Mouse (Mus musculus): ENCODE measurements at regions not wholly inside any gene's neighbourhood (a gene's known extent, or its start where the extent isn't known, plus 50 kb on each side); places are given as distances from the start of the nearest gene placed in this dataset.

- Histone ChIP-seq H3K27me3 (replicated peaks; ENCODE audit: control insufficient read depth, insufficient read depth, low read length) (no peaks in the 10 kb centered on the region), H3K4me3 (ENCODE audit: low read length) (no peak overlapping the region), H3K27ac (ENCODE audit: low read length) (no peak overlapping the region), H3K9ac (ENCODE audit: low read depth, low read length) (no peak overlapping the region), H3K4me2 (ENCODE audit: low read depth, low read length) (no peak overlapping the region), H3K36me3 (ENCODE audit: control insufficient read depth, insufficient read depth, low read length) (no peaks in the 10 kb centered on the region), H3K9me3 (ENCODE audit: control insufficient read depth, low read length) (no peaks in the 10 kb centered on the region), H3K4me1 (ENCODE audit: control insufficient read depth, insufficient read depth, low read length) (no peaks in the 10 kb centered on the region)
- WGBS, result 86% methylated on average over 5 of the region's 5 CpGs
- ATAC-seq, result no peak
Measured at GRCm38 (mm10) chr15:11524337-11525106, 125.1 kb upstream of the Tars start.

GRCm38 (mm10) chr15:11518565-11518964, 119.1 kb upstream of the Tars start:
- no peak overlapping the region for H3K27ac ChIP-seq (ENCODE audit: low read length)
- H3K9ac ChIP-seq (ENCODE audit: low read depth, low read length), result no peak overlapping the region
- no peak overlapping the region for H3K4me3 ChIP-seq (ENCODE audit: low read length)
- no peaks in the 10 kb centered on the region for H3K4me1 ChIP-seq (ENCODE audit: control insufficient read depth, insufficient read depth, low read length)
- H3K9me3 ChIP-seq (ENCODE audit: control insufficient read depth, low read length), result no peaks in the 10 kb centered on the region
- no peak overlapping the region for H3K4me2 ChIP-seq (ENCODE audit: low read depth, low read length)
- no peaks in the 10 kb centered on the region for H3K27me3 ChIP-seq (replicated peaks; ENCODE audit: control insufficient read depth, insufficient read depth, low read length)
- H3K36me3 ChIP-seq (ENCODE audit: control insufficient read depth, insufficient read depth, low read length), result no peaks in the 10 kb centered on the region
- no peak for ATAC-seq

GRCm38 (mm10) chr15:11517892-11518291, 118.4 kb upstream of the Tars start:
- Histone ChIP-seq H3K27me3 (replicated peaks; ENCODE audit: control insufficient read depth, insufficient read depth, low read length) (no peaks in the 10 kb centered on the region), H3K27ac (ENCODE audit: low read length) (no peak overlapping the region), H3K4me3 (ENCODE audit: low read length) (no peak overlapping the region), H3K9ac (ENCODE audit: low read depth, low read length) (no peak overlapping the region), H3K9me3 (ENCODE audit: control insufficient read depth, low read length) (no peaks in the 10 kb centered on the region), H3K36me3 (ENCODE audit: control insufficient read depth, insufficient read depth, low read length) (no peaks in the 10 kb centered on the region), H3K4me2 (ENCODE audit: low read depth, low read length) (no peak overlapping the region), H3K4me1 (ENCODE audit: control insufficient read depth, insufficient read depth, low read length) (no peaks in the 10 kb centered on the region)
- no peak for ATAC-seq
- WGBS, result 73% methylated on average over 3 of the region's 3 CpGs

- H3K4me3 ChIP-seq (ENCODE audit: low read length), result no peak overlapping the region
- 36% methylated on average over 4 of the region's 4 CpGs for WGBS
- no peaks in the 10 kb centered on the region for H3K9me3 ChIP-seq (ENCODE audit: control insufficient read depth, low read length)
- H3K4me1 ChIP-seq (ENCODE audit: control insufficient read depth, insufficient read depth, low read length), result no peaks in the 10 kb centered on the region
- no peaks in the 10 kb centered on the region for H3K36me3 ChIP-seq (ENCODE audit: control insufficient read depth, insufficient read depth, low read length)
- no peak for ATAC-seq
- no peak overlapping the region for H3K4me2 ChIP-seq (ENCODE audit: low read depth, low read length)
- H3K27me3 ChIP-seq (replicated peaks; ENCODE audit: control insufficient read depth, insufficient read depth, low read length), result no peaks in the 10 kb centered on the region
- no peak overlapping the region for H3K9ac ChIP-seq (ENCODE audit: low read depth, low read length)
- H3K27ac ChIP-seq (ENCODE audit: low read length), result no peak overlapping the region
Measured at GRCm38 (mm10) chr15:11505076-11505639, 105.7 kb upstream of the Tars start.

GRCm38 (mm10) chr15:11496436-11496835, 97.0 kb upstream of the Tars start:
- Histone ChIP-seq H3K27ac (ENCODE audit: low read length) (no peak overlapping the region), H3K9me3 (ENCODE audit: control insufficient read depth, low read length) (no peaks in the 10 kb centered on the region), H3K4me1 (ENCODE audit: control insufficient read depth, insufficient read depth, low read length) (no peaks in the 10 kb centered on the region), H3K36me3 (ENCODE audit: control insufficient read depth, insufficient read depth, low read length) (no peaks in the 10 kb centered on the region), H3K27me3 (replicated peaks; ENCODE audit: control insufficient read depth, insufficient read depth, low read length) (no peaks in the 10 kb centered on the region), H3K4me3 (ENCODE audit: low read length) (no peak overlapping the region), H3K9ac (ENCODE audit: low read depth, low read length) (no peak overlapping the region), H3K4me2 (ENCODE audit: low read depth, low read length) (no peak overlapping the region)
- ATAC-seq, result no peak
- WGBS, result 72% methylated on average over 2 of the region's 2 CpGs

GRCm38 (mm10) chr15:11489116-11489515, 89.7 kb upstream of the Tars start:
- Histone ChIP-seq H3K27ac (ENCODE audit: low read length) (peak overlapping the region; percentile 54; the same call in 1 of the 2 replicates), H3K4me1 (ENCODE audit: control insufficient read depth, insufficient read depth, low read length) (no peaks in the 10 kb centered on the region), H3K4me2 (ENCODE audit: low read depth, low read length) (no peak overlapping the region), H3K27me3 (replicated peaks; ENCODE audit: control insufficient read depth, insufficient read depth, low read length) (no peaks in the 10 kb centered on the region), H3K9me3 (ENCODE audit: control insufficient read depth, low read length) (no peaks in the 10 kb centered on the region), H3K36me3 (ENCODE audit: control insufficient read depth, insufficient read depth, low read length) (no peaks in the 10 kb centered on the region), H3K9ac (ENCODE audit: low read depth, low read length) (no peak overlapping the region), H3K4me3 (ENCODE audit: low read length) (no peak overlapping the region)
- no peak for ATAC-seq
- WGBS, result 53% methylated on average over 3 of the region's 3 CpGs

- Histone ChIP-seq H3K9me3 (ENCODE audit: control insufficient read depth, low read length) (no peaks in the 10 kb centered on the region), H3K4me3 (ENCODE audit: low read length) (no peak overlapping the region), H3K4me2 (ENCODE audit: low read depth, low read length) (no peak overlapping the region), H3K4me1 (ENCODE audit: control insufficient read depth, insufficient read depth, low read length) (no peaks in the 10 kb centered on the region), H3K27me3 (replicated peaks; ENCODE audit: control insufficient read depth, insufficient read depth, low read length) (no peaks in the 10 kb centered on the region), H3K36me3 (ENCODE audit: control insufficient read depth, insufficient read depth, low read length) (no peaks in the 10 kb centered on the region), H3K9ac (ENCODE audit: low read depth, low read length) (no peak overlapping the region), H3K27ac (ENCODE audit: low read length) (0 out of 2 replicates have a peak overlapping the region, but pooled peaks have one; percentile 3)
- WGBS, result 60% methylated on average over 5 of the region's 5 CpGs
- no peak for ATAC-seq
Measured at GRCm38 (mm10) chr15:11487268-11487783, 87.9 kb upstream of the Tars start.

GRCm38 (mm10) chr15:11483916-11484315, 84.5 kb upstream of the Tars start:
- H3K9me3 ChIP-seq (ENCODE audit: control insufficient read depth, low read length), result no peaks in the 10 kb centered on the region
- no peak overlapping the region for H3K27ac ChIP-seq (ENCODE audit: low read length)
- H3K27me3 ChIP-seq (replicated peaks; ENCODE audit: control insufficient read depth, insufficient read depth, low read length), result no peaks in the 10 kb centered on the region
- H3K36me3 ChIP-seq (ENCODE audit: control insufficient read depth, insufficient read depth, low read length), result no peaks in the 10 kb centered on the region
- H3K4me1 ChIP-seq (ENCODE audit: control insufficient read depth, insufficient read depth, low read length), result no peaks in the 10 kb centered on the region
- H3K4me2 ChIP-seq (ENCODE audit: low read depth, low read length), result no peak overlapping the region
- no peak overlapping the region for H3K9ac ChIP-seq (ENCODE audit: low read depth, low read length)
- no peak for ATAC-seq
- WGBS, result 52% methylated on average over 5 of the region's 5 CpGs
- H3K4me3 ChIP-seq (ENCODE audit: low read length), result no peak overlapping the region

- 64% methylated on average over 14 of the region's 14 CpGs for WGBS
- Histone ChIP-seq H3K9ac (ENCODE audit: low read depth, low read length) (no peak overlapping the region), H3K4me1 (ENCODE audit: control insufficient read depth, insufficient read depth, low read length) (no peaks in the 10 kb centered on the region), H3K4me2 (ENCODE audit: low read depth, low read length) (0 out of 2 replicates have a peak overlapping the region, but pooled peaks have one; percentile 12), H3K4me3 (ENCODE audit: low read length) (no peak overlapping the region), H3K9me3 (ENCODE audit: control insufficient read depth, low read length) (no peaks in the 10 kb centered on the region), H3K27me3 (replicated peaks; ENCODE audit: control insufficient read depth, insufficient read depth, low read length) (no peaks in the 10 kb centered on the region), H3K27ac (ENCODE audit: low read length) (no peak overlapping the region), H3K36me3 (ENCODE audit: control insufficient read depth, insufficient read depth, low read length) (no peaks in the 10 kb centered on the region)
- no peak for ATAC-seq
Measured at GRCm38 (mm10) chr15:11479166-11479944, 79.9 kb upstream of the Tars start.
